Mouse (Mus musculus) thymus, postnatal 36 days (tissue): ENCODE results near the gene Eif4g1.

Experiments used
- DNase-seq, 2 experiments: peaks; one replicate each; pipeline ENCODE4 v3.0.0; 2022; ENCODE audit warnings: mixed read lengths in 2 of 2

The Eif4g1 gene

DNA sequence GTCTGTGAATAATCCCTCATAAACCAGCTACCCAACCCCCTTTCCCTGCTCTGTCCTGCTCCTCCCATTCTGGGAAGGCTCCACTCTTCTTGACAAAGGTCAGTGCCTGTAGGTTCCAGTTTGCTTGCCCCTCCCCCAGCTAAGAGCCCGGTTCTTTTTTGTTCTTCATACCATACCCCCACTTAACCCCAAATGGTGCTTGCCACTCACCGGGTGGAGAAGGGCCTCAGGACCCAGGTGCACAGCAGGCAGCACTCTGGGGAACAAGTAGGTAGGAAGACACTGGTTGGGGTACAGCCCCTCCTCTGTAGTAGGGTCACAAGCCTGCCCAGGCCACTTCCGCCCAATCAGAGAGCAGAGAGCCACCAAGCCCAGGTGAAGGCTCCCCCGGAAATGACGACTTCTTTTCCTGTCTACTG lies 62.2 kb downstream of the Eif4g1 start:
- no peak for DNase-seq

DNA sequence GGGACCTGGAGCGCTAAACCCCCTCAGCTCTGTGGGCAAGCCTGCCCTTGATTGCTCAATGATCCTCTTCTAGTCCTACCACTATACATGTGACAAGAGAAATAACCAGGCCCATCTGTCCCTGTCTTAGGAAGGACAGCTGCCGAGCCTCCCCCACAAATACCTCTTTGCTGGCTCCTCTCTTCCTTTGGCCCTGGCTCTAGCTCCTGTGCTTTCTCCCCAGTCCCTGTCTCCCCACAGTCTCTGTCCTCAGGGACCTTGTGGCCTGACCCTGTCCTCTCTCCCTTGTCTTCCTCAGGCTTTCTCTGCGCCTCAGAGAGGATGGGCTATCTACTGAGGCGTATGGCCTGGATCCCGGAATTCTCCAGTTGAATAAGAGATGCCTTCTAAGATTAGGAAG lies 63.6 kb downstream of the Eif4g1 start:
- no peak for DNase-seq

DNA sequence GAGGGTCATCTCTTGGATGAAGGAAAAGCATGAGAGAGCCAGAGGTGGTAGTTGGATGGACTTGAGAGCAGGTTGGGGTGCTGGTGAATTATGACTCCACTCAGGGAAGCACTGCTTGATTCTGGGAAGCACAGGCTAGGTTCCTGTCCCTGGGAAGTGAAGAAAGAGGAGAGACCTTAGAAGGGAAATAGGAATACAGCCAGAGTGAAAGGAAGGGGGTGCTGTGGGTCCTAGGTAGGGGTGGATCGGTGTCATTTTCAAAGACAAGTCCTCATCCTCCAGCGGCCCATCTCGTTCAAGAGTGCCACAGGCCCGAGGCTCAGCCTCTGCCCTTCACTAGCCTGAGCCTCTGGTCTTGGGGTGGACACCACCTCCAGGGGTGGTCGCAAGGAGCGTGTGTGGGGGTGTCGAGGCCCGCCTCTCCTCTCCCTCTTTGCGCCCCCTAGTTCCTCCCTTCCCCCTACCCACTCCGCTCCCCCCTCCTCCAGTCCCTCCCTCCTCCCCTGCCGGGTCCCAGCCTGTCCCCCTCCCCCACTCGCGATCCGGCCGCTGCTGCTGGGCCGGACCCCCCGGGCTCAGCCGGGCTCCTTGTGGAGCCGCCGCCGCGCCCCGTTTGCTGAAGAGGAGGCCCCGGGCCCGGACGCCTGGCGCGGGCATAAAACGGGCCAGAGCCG lies 64.3 kb downstream of the Eif4g1 start:
- no peak for DNase-seq

DNA sequence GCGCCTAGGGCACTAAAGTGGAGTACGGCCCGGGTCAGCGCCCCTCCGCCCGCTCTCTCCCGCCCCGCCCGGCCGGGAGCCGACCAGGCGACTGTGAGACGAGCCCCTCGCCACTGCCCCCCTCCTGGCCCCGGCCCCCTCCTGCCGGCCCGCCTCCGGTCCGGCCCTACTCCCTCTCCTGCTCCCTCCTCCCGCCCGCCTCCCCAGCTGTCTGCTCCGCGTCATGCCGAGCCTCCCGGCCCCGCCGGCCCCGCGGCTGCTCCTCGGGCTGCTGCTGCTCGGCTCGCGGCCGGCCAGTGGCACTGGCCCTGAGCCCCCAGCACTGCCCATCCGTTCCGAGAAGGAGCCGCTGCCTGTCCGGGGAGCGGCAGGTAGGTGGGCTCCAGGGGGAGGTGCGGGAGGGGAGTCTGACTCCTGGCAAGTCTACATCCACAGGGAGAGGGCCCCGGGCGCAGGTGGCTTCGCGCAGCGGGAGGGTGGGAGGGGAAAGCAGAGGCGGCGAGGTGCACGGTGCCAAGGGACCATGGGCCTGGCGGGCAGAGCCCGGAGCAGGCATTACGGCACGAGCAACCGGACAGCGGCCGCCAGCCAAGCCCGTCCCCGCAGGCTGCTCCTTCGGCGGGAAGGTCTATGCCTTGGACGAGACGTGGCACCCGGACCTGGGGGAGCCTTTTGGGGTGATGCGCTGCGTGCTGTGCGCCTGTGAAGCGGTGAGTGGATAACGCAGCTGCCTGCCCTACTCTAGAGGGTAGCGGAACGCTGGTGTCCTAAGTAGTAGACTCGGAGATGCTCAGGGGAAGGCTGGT lies 65.0 kb downstream of the Eif4g1 start, which contains the start of gene Chrd:
Chrd (plus strand) TSS at position 203 of the 806 bp plus-strand sequence.
- no peak for DNase-seq

DNA sequence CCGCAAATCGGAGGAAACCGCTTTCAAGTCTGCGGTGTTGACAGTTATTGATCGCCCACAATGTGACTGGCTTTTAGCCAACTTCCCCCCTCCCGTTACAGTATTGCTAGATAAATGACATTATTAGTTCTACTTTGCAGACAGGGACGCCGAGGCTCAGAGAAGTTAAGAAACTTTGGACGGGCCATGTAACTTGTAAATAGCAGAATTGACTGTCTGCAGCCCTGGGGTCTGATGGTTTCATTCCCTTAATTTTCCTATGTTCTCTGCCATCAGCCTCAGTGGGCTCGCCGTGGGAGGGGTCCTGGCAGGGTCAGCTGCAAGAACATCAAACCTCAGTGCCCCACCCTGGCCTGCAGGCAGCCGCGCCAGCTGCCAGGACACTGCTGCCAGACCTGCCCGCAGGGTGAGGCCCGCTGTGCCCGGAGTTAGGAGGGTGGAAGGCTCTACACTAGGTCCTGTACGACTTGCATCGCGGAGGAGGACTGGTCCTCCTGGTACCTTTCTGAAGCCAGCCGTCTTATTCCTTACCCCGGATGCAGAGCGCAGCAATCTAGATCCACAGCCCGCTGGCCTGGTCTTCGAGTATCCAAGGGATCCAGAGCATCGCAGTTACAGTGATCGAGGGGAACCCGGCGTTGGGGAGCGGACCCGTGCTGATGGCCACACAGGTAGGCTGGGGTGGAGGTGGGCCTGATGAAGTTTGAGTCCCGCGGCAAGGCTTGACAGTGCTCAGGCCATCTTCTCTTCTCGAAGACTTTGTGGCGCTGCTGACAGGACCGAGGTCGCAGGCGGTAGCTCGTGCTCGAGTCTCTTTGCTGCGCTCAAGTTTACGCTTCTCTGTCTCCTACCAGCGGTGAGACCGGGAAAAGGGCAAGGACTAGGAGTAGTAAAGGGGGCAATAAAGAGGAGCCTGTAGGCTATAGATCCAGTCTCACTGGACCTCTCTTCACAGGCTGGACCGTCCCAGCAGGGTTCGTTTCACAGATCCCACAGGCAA lies 65.9 kb downstream of the Eif4g1 start, which contains the start of gene Thpo:
Thpo (minus strand) TSS at position 781 of the 1,000 bp plus-strand sequence.
- no peak for DNase-seq

DNA sequence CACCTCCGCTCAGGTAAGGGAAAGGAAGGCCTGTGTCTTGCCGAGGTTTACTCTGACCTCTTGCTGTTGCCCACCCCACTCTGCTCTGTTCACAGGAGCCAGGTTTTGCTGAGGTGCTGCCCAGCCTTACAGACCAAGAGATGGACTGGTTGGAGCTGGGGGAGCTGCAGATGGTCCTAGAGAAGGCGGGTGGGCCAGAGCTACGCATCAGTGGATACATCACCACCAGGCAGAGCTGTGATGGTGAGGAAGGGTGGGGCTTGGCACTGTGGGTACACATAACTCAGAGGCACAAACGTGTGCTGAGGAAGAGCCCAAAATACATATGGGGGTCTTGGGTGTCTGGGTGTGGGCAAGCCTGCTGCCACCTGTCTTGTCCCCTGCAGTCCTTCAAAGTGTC lies 67.5 kb downstream of the Eif4g1 start:
- DNase-seq = no peak

DNA sequence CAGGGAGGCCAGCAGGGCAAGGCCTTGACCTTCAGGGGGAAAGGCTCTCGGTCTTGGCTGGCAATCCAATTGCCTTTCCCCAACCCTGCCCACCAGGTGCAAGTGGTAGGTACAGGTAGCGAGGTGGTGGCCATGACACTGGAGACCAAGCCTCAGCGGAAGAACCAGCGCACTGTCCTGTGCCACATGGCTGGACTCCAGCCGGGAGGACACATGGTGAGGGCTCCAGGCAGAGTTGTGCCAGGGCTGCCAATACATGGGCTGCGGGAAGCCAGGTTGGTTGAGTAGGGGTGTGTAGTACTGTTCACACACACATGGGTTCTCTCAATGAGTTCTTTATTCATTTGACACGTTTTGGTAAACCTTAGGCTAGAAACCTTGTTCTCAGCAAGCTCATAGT lies 68.1 kb downstream of the Eif4g1 start:
- DNase-seq = no peak

DNA sequence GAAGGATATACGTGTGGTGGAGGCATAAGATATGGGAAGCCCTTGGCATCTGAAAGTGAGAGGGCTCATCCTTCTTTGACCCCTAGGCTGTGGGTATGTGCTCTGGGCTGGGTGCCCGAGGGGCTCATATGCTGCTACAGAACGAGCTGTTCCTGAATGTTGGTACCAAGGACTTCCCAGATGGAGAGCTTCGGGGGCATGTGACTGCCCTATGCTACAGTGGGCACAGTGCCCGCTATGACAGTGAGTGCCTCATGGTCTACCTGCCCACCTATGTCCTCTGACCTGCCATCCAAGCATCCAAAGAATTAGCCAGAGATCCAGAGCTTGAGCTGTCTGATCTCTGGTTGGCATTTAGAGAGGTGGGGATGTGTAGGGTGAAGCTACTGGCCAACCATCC lies 68.7 kb downstream of the Eif4g1 start:
- DNase-seq = no peak

DNA sequence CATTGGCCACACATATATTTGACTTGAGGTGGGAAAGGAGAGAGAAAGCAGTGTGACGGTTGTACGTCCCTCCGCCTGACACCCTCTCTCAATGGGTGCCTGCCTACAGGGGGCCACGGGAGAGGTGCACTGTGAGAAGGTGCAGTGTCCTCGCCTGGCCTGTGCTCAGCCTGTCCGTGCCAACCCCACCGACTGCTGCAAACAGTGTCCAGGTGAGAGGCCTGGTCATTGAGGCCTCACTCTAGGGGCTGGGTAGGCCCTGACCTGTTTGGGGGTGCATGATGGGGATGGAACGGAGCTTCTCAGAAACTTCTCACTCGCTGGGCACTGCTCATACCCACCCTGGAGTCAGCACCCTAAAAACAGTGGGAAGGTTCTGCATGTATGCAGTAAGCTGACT lies 71.7 kb downstream of the Eif4g1 start:
- DNase-seq = no peak
